Mouse (Mus musculus) kidney, postnatal 0 days (tissue): ENCODE data around the gene Tubb5. TPM values are rescaled to one million over a fixed set of nuclear protein-coding genes. Genes with fewer than 3 reads are reported as not detected.

Experiments used
- ATAC-seq: fragments of 200-750 bp; cut with Nextera tagmentation; replicated peaks from 2 replicates; pipeline ENCODE4 v1.8.0; 2017; ENCODE audit warnings: low read depth, moderate number of reproducible peaks, moderate TSS enrichment, moderate library complexity; ENCODE audit not compliant: low FRiP score
- DNase-seq: peaks from one replicate; pipeline ENCODE4 v3.0.0-alpha.2; 2016; ENCODE audit warnings: low spot score
- H3K27ac ChIP-seq: fragments of 300-500 bp; sonication (generic); 2 replicates; pipeline ENCODE4 v1.5.1; 2014; ENCODE audit warnings: mild to moderate bottlenecking
- H3K27me3 ChIP-seq: fragments of 300-500 bp; sonication (generic); 2 replicates; pipeline ENCODE4 v1.6.1; 2014; ENCODE audit warnings: low read length, mixed read lengths; ENCODE audit not compliant: insufficient read depth
- H3K36me3 ChIP-seq: fragments of 300-500 bp; sonication (generic); 2 replicates; pipeline ENCODE4 v1.6.1; 2014; ENCODE audit warnings: low read length, mixed read lengths; ENCODE audit not compliant: insufficient read depth
- H3K4me1 ChIP-seq: fragments of 300-500 bp; sonication (generic); replicated peaks from 2 replicates; pipeline ENCODE4 v1.6.1; 2014; ENCODE audit warnings: antibody characterized with exemption, low read length, mixed read lengths; ENCODE audit not compliant: insufficient read depth
- H3K4me2 ChIP-seq: fragments of 300-500 bp; sonication (generic); 2 replicates; pipeline ENCODE4 v1.6.1; 2014; ENCODE audit warnings: mild to moderate bottlenecking, low read length, moderate library complexity, mixed read lengths
- H3K4me3 ChIP-seq: fragments of 300-500 bp; sonication (generic); replicated peaks from 2 replicates; pipeline ENCODE4 v1.5.1; 2014; ENCODE audit warnings: low read depth, low read length
- H3K9ac ChIP-seq: fragments of 300-500 bp; sonication (generic); 2 replicates; pipeline ENCODE4 v1.6.1; 2014; ENCODE audit warnings: low read depth, low read length
- H3K9me3 ChIP-seq: fragments of 300-500 bp; sonication (generic); replicated peaks from 2 replicates; pipeline ENCODE4 v1.6.1; 2016; ENCODE audit warnings: low read length, inconsistent platforms, mixed read lengths
- CTCF ChIP-seq: IDR thresholded peaks from 2 replicates; pipeline ENCODE4 v1.5.1; 2016; ENCODE audit warnings: antibody characterized with exemption, low read depth, mild to moderate bottlenecking, moderate library complexity
- WGBS: fragments of 180-500 bp; shearing (Covaris S2); extraction: QIAGEN DNeasy Blood & Tissue Kit; methylation state at CpG from one replicate; pipeline ENCODE4 v1.1.7; 2014; 5-methylcytosine and 5-hydroxymethylcytosine counted together
- polyA plus RNA-seq: library from polyadenylated mRNA; unstranded; fragments of >200 nt; fragmentation: Nextera tagmentation; extraction: Ambion mirVana; gene quantifications from 2 replicates; pipeline ENCODE4 v1.2.1, GENCODE M21; 2015

Gene Tubb5
- polyA plus RNA-seq, 1 experiment from 2014 or later = 503 TPM

DNA sequence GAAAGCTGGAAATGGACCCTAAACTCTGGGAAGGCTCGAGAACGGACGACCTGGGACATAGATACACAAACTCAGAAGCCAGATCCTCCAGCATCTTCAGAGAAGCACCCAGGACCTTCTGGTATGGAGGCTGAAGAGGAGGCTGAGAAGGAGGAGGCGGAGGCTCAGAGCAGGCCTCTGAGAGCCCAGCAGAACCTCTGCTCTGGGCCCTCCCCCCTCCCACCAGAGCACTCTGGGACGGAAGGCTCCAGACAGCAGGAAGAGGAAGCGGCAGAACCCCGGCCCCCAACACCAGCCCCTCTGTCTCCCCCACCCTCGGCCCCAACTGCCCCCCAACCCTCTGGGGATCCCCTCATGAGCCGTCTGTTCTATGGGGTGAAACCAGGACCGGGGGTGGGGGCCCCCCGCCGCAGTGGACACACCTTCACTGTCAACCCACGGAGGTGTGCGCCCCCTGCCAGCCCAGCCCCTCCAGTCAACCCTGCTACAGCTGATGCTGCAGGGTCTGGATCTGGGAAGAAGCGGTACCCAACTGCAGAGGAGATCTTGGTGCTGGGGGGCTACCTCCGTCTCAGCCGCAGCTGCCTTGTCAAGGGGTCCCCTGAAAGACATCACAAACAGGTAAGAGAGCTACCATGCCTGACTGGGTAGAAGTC, 30.2 kb upstream of the Tubb5 start:
- Histone ChIP-seq H3K36me3 (no peaks in the 10 kb centered on the region), H3K4me2 (peak overlapping the region; percentile 94), H3K4me3 (peak overlapping the region; percentile 61), H3K9ac (peak overlapping the region; percentile 78), H3K9me3 (no peaks in the 10 kb centered on the region), H3K27me3 (no peaks in the 10 kb centered on the region), H3K27ac (peak overlapping the region; percentile 96), H3K4me1 (peaks cover 28% of the 10 kb centered on the region)
- ATAC-seq (no peak), DNase-seq (no peak)
- no peak for TF ChIP-seq CTCF
- WGBS = 27% methylated on average over 15 of the region's 17 CpGs

DNA sequence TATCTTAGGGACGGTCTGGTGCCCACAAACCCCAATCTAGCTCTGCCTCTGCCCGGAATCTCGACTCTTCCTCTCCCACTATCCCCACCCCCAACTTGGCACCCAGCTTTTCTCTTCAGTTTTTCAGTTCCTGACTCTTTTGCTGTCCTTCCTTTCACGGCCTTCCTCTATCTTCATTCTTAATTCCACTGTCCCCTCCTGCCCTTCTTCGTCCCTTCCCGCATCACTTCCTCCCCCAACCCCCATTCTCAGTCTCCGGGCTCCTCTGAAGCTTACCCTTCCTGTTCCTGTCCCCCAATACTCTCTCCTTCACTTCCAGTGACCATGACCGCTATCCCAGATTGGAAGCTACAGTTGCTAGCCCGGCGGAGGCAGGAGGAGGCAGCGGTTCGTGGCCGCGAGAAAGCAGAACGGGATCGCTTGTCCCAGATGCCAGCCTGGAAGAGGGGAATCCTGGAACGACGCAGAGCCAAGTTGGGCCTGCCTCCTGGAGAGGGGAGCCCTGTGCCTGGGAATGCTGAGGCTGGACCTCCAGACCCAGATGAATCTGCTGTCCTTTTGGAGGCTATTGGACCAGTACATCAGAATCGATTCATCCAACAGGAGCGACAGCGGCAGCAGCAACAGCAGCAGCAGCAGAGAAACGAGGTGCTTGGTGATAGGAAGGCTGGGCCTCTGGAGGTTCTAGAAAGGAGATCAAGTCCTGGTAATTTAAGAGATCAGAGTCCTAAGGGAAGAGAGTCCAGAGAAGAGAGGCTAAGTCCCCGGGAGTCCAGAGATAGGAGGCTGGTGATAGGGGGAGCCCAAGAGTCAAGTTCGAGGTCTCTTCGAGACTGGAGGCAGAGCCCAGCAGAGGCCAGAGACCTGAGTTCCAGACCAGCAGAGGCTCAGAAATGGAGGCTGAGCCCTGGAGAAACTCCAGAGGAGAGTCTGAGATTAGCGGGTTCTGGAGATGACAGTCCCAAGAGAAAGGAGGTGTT, 29.1 kb upstream of the Tubb5 start:
- no peak for ATAC-seq
- peak overlapping the region; percentile 96 for H3K27ac ChIP-seq
- H3K4me3 ChIP-seq = peak overlapping the region; percentile 61
- DNase-seq = peak; percentile 53
- WGBS = 6% methylated on average over 26 of the region's 26 CpGs
- H3K9ac ChIP-seq = peak overlapping the region; percentile 78
- H3K4me2 ChIP-seq = peak overlapping the region; percentile 94
- H3K36me3 ChIP-seq = no peaks in the 10 kb centered on the region
- H3K4me1 ChIP-seq = peaks cover 28% of the 10 kb centered on the region
- no peaks in the 10 kb centered on the region for H3K9me3 ChIP-seq
- peak; percentile 32; the same call in 1 of the 2 replicates for TF ChIP-seq CTCF
- no peaks in the 10 kb centered on the region for H3K27me3 ChIP-seq

DNA sequence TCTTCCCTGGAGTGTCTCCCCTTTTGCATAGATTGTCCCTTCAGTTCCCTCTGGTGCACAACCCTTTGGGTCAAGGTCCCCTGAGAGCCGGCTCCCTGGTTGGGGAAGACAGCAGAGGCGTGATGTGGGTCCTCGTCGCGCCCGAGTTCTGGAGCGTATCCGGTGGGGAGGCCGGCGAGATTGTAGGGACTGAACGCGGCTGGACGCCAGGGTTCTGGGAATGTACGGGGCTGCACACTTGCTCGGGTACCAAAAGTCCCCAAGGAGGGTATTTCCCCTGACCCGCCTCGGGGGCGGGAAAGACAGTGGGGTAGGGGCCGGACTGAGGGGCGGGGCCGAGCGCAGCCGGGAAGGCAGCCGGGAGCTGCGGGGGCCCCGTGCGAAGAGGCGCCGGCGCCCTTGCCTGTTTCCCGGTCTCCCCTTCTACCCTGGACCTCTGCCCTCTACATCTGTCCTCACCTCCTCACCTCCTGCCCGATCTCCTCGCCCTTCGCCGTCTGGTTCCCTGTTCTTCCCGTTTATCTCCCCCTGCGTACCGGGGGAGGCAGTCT, 28.2 kb upstream of the Tubb5 start:
- peak overlapping the region; percentile 94 for H3K4me2 ChIP-seq
- H3K4me3 ChIP-seq = peak overlapping the region; percentile 61
- H3K4me1 ChIP-seq = peaks cover 28% of the 10 kb centered on the region
- H3K36me3 ChIP-seq = no peaks in the 10 kb centered on the region
- no peaks in the 10 kb centered on the region for H3K9me3 ChIP-seq
- ATAC-seq (peak; percentile 25; the same call in 1 of the 2 replicates), DNase-seq (peak; percentile 67)
- TF ChIP-seq CTCF = no peak
- peak overlapping the region; percentile 78 for H3K9ac ChIP-seq
- peak overlapping the region; percentile 96 for H3K27ac ChIP-seq
- under 1% methylated on average over 38 of the region's 38 CpGs for WGBS
- H3K27me3 ChIP-seq = no peaks in the 10 kb centered on the region

DNA sequence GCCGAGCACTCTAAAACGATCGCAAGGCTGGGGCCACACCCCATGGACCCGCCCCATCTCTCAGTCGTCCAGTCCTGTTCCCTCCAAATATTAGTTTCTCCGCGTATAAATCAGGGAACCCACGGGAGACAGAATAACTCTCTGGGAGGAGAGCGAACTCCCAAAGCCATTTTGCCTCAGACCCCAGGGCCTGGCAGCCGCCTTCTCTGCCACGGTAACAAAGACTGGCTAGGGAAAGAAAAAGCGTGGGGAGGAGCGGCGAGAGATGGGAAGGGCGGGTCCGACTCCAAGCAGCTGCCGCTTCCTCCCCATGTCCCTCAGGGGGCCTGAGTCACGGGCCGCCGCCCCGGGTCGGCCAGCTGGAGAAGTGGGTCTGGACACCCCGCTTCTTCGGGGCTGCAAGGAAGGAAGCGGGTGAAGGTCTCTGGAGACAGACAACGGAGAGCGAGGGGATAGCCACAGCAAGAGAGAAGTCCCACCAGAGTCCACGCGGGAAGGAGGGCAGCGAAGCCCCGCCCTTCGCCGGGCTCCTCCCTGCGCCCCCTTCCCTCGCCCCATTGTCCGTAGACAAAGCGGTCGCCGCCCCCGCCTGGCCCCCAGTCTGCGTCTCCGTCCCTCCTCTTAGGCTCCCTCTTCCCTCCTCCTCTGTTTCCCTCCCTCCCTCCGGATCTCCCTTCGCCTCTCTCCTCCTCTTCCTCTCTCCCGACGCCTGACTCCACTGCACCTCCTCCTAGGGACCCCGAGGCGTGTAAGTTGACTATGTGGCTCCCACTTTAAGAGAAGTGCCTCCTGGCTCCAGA, 27.6 kb upstream of the Tubb5 start, which contains the start of gene Ppp1r18:
Ppp1r18 (plus strand) TSS at position 113 of the 800 bp plus-strand sequence.
- under 1% methylated on average over 42 of the region's 48 CpGs for WGBS
- DNase-seq (peak; percentile 93), ATAC-seq (peak; percentile 39)
- Histone ChIP-seq H3K4me2 (peak within 1 kb of the TSS; percentile 94), H3K27ac (peak within 1 kb of the TSS; percentile 96), H3K36me3 (no peaks in the 10 kb centered on the region), H3K4me1 (peaks cover 30% of the 10 kb centered on the region), H3K9me3 (no peaks in the 10 kb centered on the region), H3K9ac (peak within 1 kb of the TSS; percentile 78), H3K27me3 (no peaks in the 10 kb centered on the region), H3K4me3 (peak within 1 kb of the TSS; percentile 61)
- no peak for TF ChIP-seq CTCF

DNA sequence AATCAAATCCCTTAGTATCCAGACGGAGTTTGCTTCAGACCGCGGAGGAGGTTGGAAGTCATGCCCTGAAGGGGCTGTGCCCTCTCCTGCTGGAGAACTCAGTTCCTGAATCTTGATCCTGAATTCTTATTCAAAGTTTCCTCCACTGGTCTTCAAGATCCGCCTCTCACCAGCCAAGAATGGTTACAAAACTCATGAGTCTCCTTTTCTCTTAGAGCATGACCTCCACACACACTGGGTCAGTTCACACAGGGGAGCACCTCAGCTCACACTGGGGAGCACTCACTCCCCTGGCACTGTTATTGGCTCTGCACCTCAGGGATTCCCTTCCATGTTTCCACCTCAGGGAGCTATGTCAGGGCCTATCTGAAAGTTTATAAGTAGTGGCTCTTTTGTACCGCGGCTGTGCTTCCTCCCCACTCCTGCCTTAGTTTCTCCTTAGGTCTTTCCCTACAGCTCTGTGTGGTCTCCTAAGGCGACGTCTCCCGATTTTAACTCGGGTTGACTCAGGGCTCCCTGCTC, 26.8 kb upstream of the Tubb5 start:
- no peak for DNase-seq

More for the DNA sequence above, 26.8 kb upstream of the Tubb5 start:
- peaks cover 28% of the 10 kb centered on the region for H3K4me1 ChIP-seq
- H3K9ac ChIP-seq = peak overlapping the region; percentile 78; the same call in 1 of the 2 replicates
- H3K36me3 ChIP-seq = no peaks in the 10 kb centered on the region
- peak overlapping the region; percentile 96 for H3K27ac ChIP-seq
- H3K4me3 ChIP-seq = peak overlapping the region; percentile 61
- H3K9me3 ChIP-seq = no peaks in the 10 kb centered on the region
- 23% methylated on average over 10 of the region's 10 CpGs for WGBS
- no peak for TF ChIP-seq CTCF
- no peaks in the 10 kb centered on the region for H3K27me3 ChIP-seq
- H3K4me2 ChIP-seq = peak overlapping the region; percentile 94
- ATAC-seq = no peak
